Mouse (Mus musculus) CH12.LX (cell line): ENCODE results near the gene Bicd1. TPM values are rescaled to one million over a fixed set of nuclear protein-coding genes. Genes with fewer than 3 reads are reported as not detected.

ENCODE experiments used
- DNase-seq: peaks from one replicate; pipeline ENCODE4 v3.0.0-alpha.2; 2013; ENCODE audit errors: extremely low read depth
- H3K27ac ChIP-seq: 2 replicates; pipeline ENCODE4 v1.5.1; 2012; ENCODE audit warnings: low read depth, mild to moderate bottlenecking, control low read depth, moderate library complexity; ENCODE audit not compliant: insufficient read depth
- H3K27me3 ChIP-seq: replicated peaks from 2 replicates; pipeline ENCODE3; 2012; ENCODE audit warnings: inconsistent platforms
- H3K36me3 ChIP-seq, 2 experiments: replicated peaks in 1 of 2; 2 replicates each; pipeline versions ENCODE3 to v1.6.1; 2012; ENCODE audit warnings: inconsistent platforms in 1 of 2, low read length in 1 of 2, mild to moderate bottlenecking in 1 of 2, mixed read lengths in 1 of 2, moderate library complexity in 1 of 2; ENCODE audit not compliant: control insufficient read depth in 1 of 2, insufficient read depth in 1 of 2
- H3K4me1 ChIP-seq, 2 experiments: 2 replicates each; pipeline ENCODE4 v1.6.1; 2012; ENCODE audit warnings: inconsistent platforms in 1 of 2, moderate library complexity in 1 of 2; ENCODE audit not compliant: insufficient read depth in 2 of 2, control insufficient read depth in 1 of 2
- H3K4me2 ChIP-seq: 2 replicates; pipeline ENCODE4 v1.6.1; 2012; ENCODE audit warnings: low read depth, mild to moderate bottlenecking, control low read depth; ENCODE audit not compliant: poor library complexity, insufficient read depth, severe bottlenecking
- H3K4me3 ChIP-seq, 3 experiments: fragments of 150-350 bp in 1 of 3; sonication (generic) in 1 of 3; replicated peaks in 1 of 3; 2 replicates each; pipeline versions ENCODE3 to v1.5.1; 2011 to 2012; ENCODE audit warnings: low read depth in 2 of 3, low read length in 2 of 3, mild to moderate bottlenecking in 2 of 3, moderate library complexity in 2 of 3, control low read depth in 1 of 3, improper control_type of control experiment in 1 of 3, inconsistent platforms in 1 of 3, mixed read lengths in 1 of 3; ENCODE audit not compliant: poor library complexity in 1 of 3
- H3K79me2 ChIP-seq: replicated peaks from 2 replicates; pipeline ENCODE4 v1.6.1; 2012; ENCODE audit warnings: mild to moderate bottlenecking, moderate library complexity; ENCODE audit not compliant: control insufficient read depth, poor library complexity, insufficient read depth, severe bottlenecking; ENCODE audit errors: extremely low read depth
- H3K9ac ChIP-seq: 2 replicates; pipeline ENCODE4 v1.6.1; 2012; ENCODE audit warnings: low read depth, mild to moderate bottlenecking, control low read depth, moderate library complexity; ENCODE audit not compliant: insufficient read depth
- H3K9me3 ChIP-seq: replicated peaks from 2 replicates; pipeline ENCODE3; 2012; ENCODE audit warnings: low read length, inconsistent platforms, mixed read lengths
- CHD1 ChIP-seq: IDR thresholded peaks from 2 replicates; pipeline ENCODE4 v1.6.1; 2012; ENCODE audit warnings: low read depth, low read length, improper control_type of control experiment, inconsistent platforms
- E2F4 ChIP-seq: IDR thresholded peaks from 2 replicates; pipeline ENCODE4 v1.6.1; 2011; ENCODE audit warnings: low read depth, low read length, improper control_type of control experiment; ENCODE audit not compliant: insufficient replicate concordance
- EP300 ChIP-seq: IDR thresholded peaks from 2 replicates; pipeline ENCODE4 v1.6.1; 2011; ENCODE audit warnings: low read length, improper control_type of control experiment
- ETS1 ChIP-seq: conservative IDR thresholded peaks from 2 replicates; pipeline ENCODE4 v1.6.1; 2012; ENCODE audit warnings: low read depth, mild to moderate bottlenecking, inconsistent platforms, low read length, improper control_type of control experiment, moderate library complexity
- HCFC1 ChIP-seq: IDR thresholded peaks from 2 replicates; pipeline ENCODE4 v1.6.1; 2012; ENCODE audit warnings: low read depth, mild to moderate bottlenecking, inconsistent platforms, low read length, improper control_type of control experiment
- MAFK ChIP-seq: IDR thresholded peaks from 2 replicates; pipeline ENCODE4 v1.6.1; 2011; ENCODE audit warnings: low read length, improper control_type of control experiment; ENCODE audit not compliant: insufficient replicate concordance
- MEF2A ChIP-seq: IDR thresholded peaks from 2 replicates; pipeline ENCODE4 v1.6.1; 2014; ENCODE audit warnings: low read depth, mild to moderate bottlenecking, inconsistent platforms, low read length, improper control_type of control experiment, borderline replicate concordance
- NELFE ChIP-seq: IDR thresholded peaks from 2 replicates; pipeline ENCODE4 v1.6.1; 2011; ENCODE audit warnings: low read depth, low read length, improper control_type of control experiment
- NRF1 ChIP-seq: IDR thresholded peaks from 2 replicates; pipeline ENCODE4 v1.6.1; 2014; ENCODE audit warnings: low read depth, mild to moderate bottlenecking, inconsistent platforms, low read length, improper control_type of control experiment, moderate library complexity
- SMC3 ChIP-seq: IDR thresholded peaks from 2 replicates; pipeline ENCODE4 v1.6.1; 2011; ENCODE audit warnings: low read depth, low read length, improper control_type of control experiment
- TBP ChIP-seq: conservative IDR thresholded peaks from 2 replicates; pipeline ENCODE4 v1.6.1; 2011; ENCODE audit warnings: low read depth, low read length, improper control_type of control experiment
- UBTF ChIP-seq: IDR thresholded peaks from 2 replicates; pipeline ENCODE4 v1.6.1; 2012; ENCODE audit warnings: low read depth, mild to moderate bottlenecking, inconsistent platforms, low read length, improper control_type of control experiment, moderate library complexity
- USF1 ChIP-seq: IDR thresholded peaks from 2 replicates; pipeline ENCODE4 v1.6.1; 2014; ENCODE audit warnings: low read depth, mild to moderate bottlenecking, inconsistent platforms, low read length, improper control_type of control experiment
- USF2 ChIP-seq: conservative IDR thresholded peaks from 2 replicates; pipeline ENCODE4 v1.6.1; 2011; ENCODE audit warnings: low read depth, low read length, improper control_type of control experiment
- ZC3H11A ChIP-seq: IDR thresholded peaks from 2 replicates; pipeline ENCODE4 v1.6.1; 2012; ENCODE audit warnings: low read depth, mild to moderate bottlenecking, inconsistent platforms, low read length, improper control_type of control experiment
- ZMIZ1 ChIP-seq: IDR thresholded peaks from 2 replicates; pipeline ENCODE4 v1.6.1; 2012; ENCODE audit warnings: low read depth, mild to moderate bottlenecking, inconsistent platforms, low read length, improper control_type of control experiment
- dilution Hi-C: fragments of 300-500 bp; cut with MboI; formaldehyde crosslinking; loops from 2 replicates; pipeline ENCODE4 v1.14.3; 2020; ENCODE audit warnings: low sequenced_read_pairs; ENCODE audit not compliant: extremely low pct_unique_long_range_greater_than_20kb, extremely low pct_ligation_motif_present
- in situ Hi-C: fragments of 300-500 bp; cut with MboI; formaldehyde crosslinking; loops from 3 replicates; pipeline ENCODE4 v1.14.3; 2019; ENCODE audit warnings: low sequenced_read_pairs, low pct_ligation_motif_present, low pct_unique_long_range_greater_than_20kb, mixed read lengths
- polyA plus RNA-seq: library from polyadenylated mRNA; unstranded; fragments of >175 nt; gene quantifications from 2 replicates; pipeline ENCODE4 v1.2.1, GENCODE M21; 2012; ENCODE audit warnings: low read depth; ENCODE audit not compliant: insufficient read length
- total RNA-seq, 2 experiments: library from RNA; depleted of rRNA; stranded (reverse); fragments of 300-350 nt in 1 of 2; fragments of >200 nt in 1 of 2; gene quantifications; 2 replicates each; pipeline ENCODE4 v1.2.3; 2012 to 2014

The Bicd1 gene
- total and polyA plus RNA-seq, 3 experiments, result 0.11 TPM; not detected in 2

GRCm38 (mm10) chr6:149574288-149574687 is 165.6 kb downstream of the Bicd1 start:
- in situ Hi-C loops, result no loop called here

GRCm38 (mm10) chr6:149580053-149580452 is 171.4 kb downstream of the Bicd1 start:
- Histone ChIP-seq H3K36me3 (no peaks in the 10 kb centered on the region), H3K9me3 (peaks cover 3% of the 10 kb centered on the region), H3K4me1 (no peaks in the 10 kb centered on the region), H3K9ac (no peak overlapping the region), H3K79me2 (no peaks in the 10 kb centered on the region), H3K27ac (no peak overlapping the region), H3K4me2 (no peak overlapping the region), H3K4me3 (no peak overlapping the region), H3K27me3 (no peaks in the 10 kb centered on the region)
- in situ Hi-C loops, result no loop called here
- no peak for TF ChIP-seq TBP
- no peak for TF ChIP-seq SMC3
- no peak for TF ChIP-seq E2F4
- TF ChIP-seq ZC3H11A, result no peak
- no peak for TF ChIP-seq MAFK
- no peak for DNase-seq
- dilution Hi-C loops, result no loop called here

More at GRCm38 (mm10) chr6:149574288-149574687, 165.6 kb downstream of the Bicd1 start:
- Histone ChIP-seq H3K9ac (no peak overlapping the region), H3K9me3 (no peaks in the 10 kb centered on the region), H3K79me2 (no peaks in the 10 kb centered on the region), H3K27ac (no peak overlapping the region), H3K4me1 (no peaks in the 10 kb centered on the region), H3K27me3 (no peaks in the 10 kb centered on the region), H3K4me3 (no peak overlapping the region), H3K36me3 (peaks cover 0 to 2% of the 10 kb centered on the region in 2 experiments), H3K4me2 (no peak overlapping the region)
- TF ChIP-seq ZMIZ1 (no peak), HCFC1 (no peak), MEF2A (no peak), NELFE (no peak), USF2 (no peak), EP300 (no peak), USF1 (no peak), UBTF (no peak)
- dilution Hi-C loops, result no loop called here
- no peak for DNase-seq

- H3K9me3 ChIP-seq, result peaks cover 8% of the 10 kb centered on the region
- no peak for DNase-seq
- no peak overlapping the region for H3K27ac ChIP-seq
- H3K36me3 ChIP-seq, result no peaks in the 10 kb centered on the region
- no peak for TF ChIP-seq TBP
- TF ChIP-seq SMC3, result no peak
- TF ChIP-seq HCFC1, result no peak
- no peak for TF ChIP-seq NRF1
- TF ChIP-seq CHD1, result no peak
- TF ChIP-seq ETS1, result no peak
- no peaks in the 10 kb centered on the region for H3K79me2 ChIP-seq
- dilution Hi-C loops, result no loop called here
- no peaks in the 10 kb centered on the region for H3K27me3 ChIP-seq
- in situ Hi-C loops, result no loop called here
- no peak overlapping the region for H3K9ac ChIP-seq
- no peak overlapping the region for H3K4me3 ChIP-seq
- no peak overlapping the region for H3K4me2 ChIP-seq
- no peaks in the 10 kb centered on the region for H3K4me1 ChIP-seq
Observed at GRCm38 (mm10) chr6:149585708-149586504, 177.2 kb downstream of the Bicd1 start.
